Mouse (Mus musculus) hindbrain, embryonic 11.5 days (tissue): ENCODE measurements around the gene Rabgap1l. TPM values are rescaled to one million over a fixed set of nuclear protein-coding genes. Genes with fewer than 3 reads are reported as not detected.

Experiments used
- ATAC-seq: fragments of 200-750 bp; cut with Nextera tagmentation; 2 replicates; pipeline ENCODE4 v1.8.0; 2017; ENCODE audit warnings: mild to moderate bottlenecking, moderate TSS enrichment, moderate library complexity; ENCODE audit not compliant: low FRiP score
- DNase-seq: peaks from one replicate; pipeline ENCODE4 v3.0.0-alpha.2; 2015; ENCODE audit warnings: low spot score
- H3K27ac ChIP-seq: fragments of 300-500 bp; sonication (generic); 2 replicates; pipeline ENCODE4 v1.5.1; 2014; ENCODE audit warnings: mild to moderate bottlenecking, low read depth, low read length
- H3K27me3 ChIP-seq: fragments of 300-500 bp; sonication (generic); 2 replicates; pipeline ENCODE4 v1.6.1; 2014; ENCODE audit warnings: mild to moderate bottlenecking, low read length, moderate library complexity, mixed read lengths; ENCODE audit not compliant: control insufficient read depth, insufficient read depth
- H3K36me3 ChIP-seq: fragments of 300-500 bp; sonication (generic); 2 replicates; pipeline ENCODE4 v1.6.1; 2014; ENCODE audit warnings: mild to moderate bottlenecking, low read length, moderate library complexity, mixed read lengths; ENCODE audit not compliant: control insufficient read depth, insufficient read depth
- H3K4me1 ChIP-seq: fragments of 300-500 bp; sonication (generic); replicated peaks from 2 replicates; pipeline ENCODE4 v1.6.1; 2014; ENCODE audit warnings: low read length, mixed read lengths; ENCODE audit not compliant: control insufficient read depth, insufficient read depth
- H3K4me2 ChIP-seq: fragments of 300-500 bp; sonication (generic); replicated peaks from 2 replicates; pipeline ENCODE4 v1.6.1; 2014; ENCODE audit warnings: mild to moderate bottlenecking, low read depth, low read length
- H3K4me3 ChIP-seq: fragments of 300-500 bp; sonication (generic); 2 replicates; pipeline ENCODE4 v1.5.1; 2014; ENCODE audit warnings: low read depth, low read length
- H3K9ac ChIP-seq: fragments of 300-500 bp; sonication (generic); 2 replicates; pipeline ENCODE4 v1.6.1; 2014; ENCODE audit warnings: low read depth, low read length
- H3K9me3 ChIP-seq: fragments of 300-500 bp; sonication (generic); 2 replicates; pipeline ENCODE4 v1.6.1; 2016; ENCODE audit warnings: low read length; ENCODE audit not compliant: control insufficient read depth
- WGBS: fragments of 180-500 bp; shearing (Covaris S2); extraction: QIAGEN DNeasy Blood & Tissue Kit; methylation state at CpG from one replicate; pipeline ENCODE4 v1.1.7; 2014; 5-methylcytosine and 5-hydroxymethylcytosine counted together
- polyA plus RNA-seq: library from polyadenylated mRNA; unstranded; fragments of >200 nt; fragmentation: Nextera tagmentation; extraction: Ambion mirVana; gene quantifications from 2 replicates; pipeline ENCODE4 v1.2.1, GENCODE M21; 2014

The Rabgap1l gene
- 15.8 and 20.0 TPM in 2 replicates for polyA plus RNA-seq

- ATAC-seq (peak; percentile 98), DNase-seq (peak; percentile 97)
- H3K9me3 ChIP-seq = no peaks in the 10 kb centered on the region
- no peaks in the 10 kb centered on the region for H3K36me3 ChIP-seq
- H3K4me1 ChIP-seq = no peaks in the 10 kb centered on the region
- no peak within 1 kb of the TSS for H3K27ac ChIP-seq
- H3K4me3 ChIP-seq = peak within 1 kb of the TSS; percentile 90
- H3K4me2 ChIP-seq = peak within 1 kb of the TSS; percentile 96
- no peaks in the 10 kb centered on the region for H3K27me3 ChIP-seq
- 0% methylated on average over 34 of the region's 67 CpGs for WGBS
- peak within 1 kb of the TSS; percentile 84 for H3K9ac ChIP-seq
Measured at GRCm38 (mm10) chr1:160792686-160793355, at the start of gene Rabgap1l. Gene Rabgap1l, minus strand, starts transcription at chr1:160793211.

GRCm38 (mm10) chr1:160842567-160842966 is 49.6 kb upstream of the Rabgap1l start:
- H3K9me3 ChIP-seq = no peaks in the 10 kb centered on the region
- H3K4me2 ChIP-seq = no peak overlapping the region
- ATAC-seq = no peak
- no peak overlapping the region for H3K9ac ChIP-seq
- no peaks in the 10 kb centered on the region for H3K27me3 ChIP-seq
- no peaks in the 10 kb centered on the region for H3K36me3 ChIP-seq
- DNase-seq = no peak
- no peaks in the 10 kb centered on the region for H3K4me1 ChIP-seq
- H3K4me3 ChIP-seq = no peak overlapping the region
- whole genome bisulfite sequencing = 89% methylated on average over 10 of the region's 10 CpGs
- H3K27ac ChIP-seq = no peak overlapping the region

- no peaks in the 10 kb centered on the region for H3K9me3 ChIP-seq
- DNase-seq = no peak
- H3K27me3 ChIP-seq = no peaks in the 10 kb centered on the region
- no peak overlapping the region for H3K27ac ChIP-seq
- no peaks in the 10 kb centered on the region for H3K4me1 ChIP-seq
- H3K4me3 ChIP-seq = no peak overlapping the region
- no peak overlapping the region for H3K9ac ChIP-seq
- WGBS = 79% methylated on average over 5 of the region's 5 CpGs
- no peak overlapping the region for H3K4me2 ChIP-seq
- no peaks in the 10 kb centered on the region for H3K36me3 ChIP-seq
- ATAC-seq = no peak
Measured at GRCm38 (mm10) chr1:160840618-160841017, 47.6 kb upstream of the Rabgap1l start.

- Histone ChIP-seq H3K4me3 (no peak overlapping the region), H3K9ac (no peak overlapping the region), H3K27me3 (no peaks in the 10 kb centered on the region), H3K4me2 (no peak overlapping the region), H3K36me3 (no peaks in the 10 kb centered on the region), H3K9me3 (no peaks in the 10 kb centered on the region), H3K27ac (no peak overlapping the region), H3K4me1 (no peaks in the 10 kb centered on the region)
- DNase-seq (no peak), ATAC-seq (no peak)
- 81% methylated on average over 4 of the region's 4 CpGs for WGBS
Measured at GRCm38 (mm10) chr1:160839095-160839494, 46.1 kb upstream of the Rabgap1l start.

- H3K36me3 ChIP-seq = no peaks in the 10 kb centered on the region
- H3K27me3 ChIP-seq = no peaks in the 10 kb centered on the region
- no peaks in the 10 kb centered on the region for H3K4me1 ChIP-seq
- H3K4me2 ChIP-seq = no peak overlapping the region
- H3K4me3 ChIP-seq = no peak overlapping the region
- no peaks in the 10 kb centered on the region for H3K9me3 ChIP-seq
- WGBS = 93% methylated on average over 1 of the region's 1 CpGs
- DNase-seq = no peak
- ATAC-seq = no peak
- no peak overlapping the region for H3K27ac ChIP-seq
- no peak overlapping the region for H3K9ac ChIP-seq
Measured at GRCm38 (mm10) chr1:160834446-160834845, 41.4 kb upstream of the Rabgap1l start.

- WGBS = 89% methylated on average over 9 of the region's 9 CpGs
- H3K4me2 ChIP-seq = no peak overlapping the region
- DNase-seq (no peak), ATAC-seq (no peak)
- no peak overlapping the region for H3K9ac ChIP-seq
- no peak overlapping the region for H3K4me3 ChIP-seq
- no peaks in the 10 kb centered on the region for H3K9me3 ChIP-seq
- H3K4me1 ChIP-seq = no peaks in the 10 kb centered on the region
- H3K27me3 ChIP-seq = no peaks in the 10 kb centered on the region
- H3K36me3 ChIP-seq = no peaks in the 10 kb centered on the region
- no peak overlapping the region for H3K27ac ChIP-seq
Measured at GRCm38 (mm10) chr1:160832267-160833021, 39.4 kb upstream of the Rabgap1l start.

GRCm38 (mm10) chr1:160830608-160831498 is 37.8 kb upstream of the Rabgap1l start:
- Histone ChIP-seq H3K27me3 (no peaks in the 10 kb centered on the region), H3K9me3 (no peaks in the 10 kb centered on the region), H3K4me2 (no peak overlapping the region), H3K4me3 (no peak overlapping the region), H3K36me3 (no peaks in the 10 kb centered on the region), H3K27ac (no peak overlapping the region), H3K4me1 (no peaks in the 10 kb centered on the region), H3K9ac (no peak overlapping the region)
- DNase-seq (no peak), ATAC-seq (no peak)
- WGBS = 93% methylated on average over 8 of the region's 8 CpGs

GRCm38 (mm10) chr1:160825441-160825856 is 32.4 kb upstream of the Rabgap1l start:
- no peak overlapping the region for H3K4me3 ChIP-seq
- DNase-seq = no peak
- WGBS = 87% methylated on average over 3 of the region's 3 CpGs
- no peak for ATAC-seq
- H3K9me3 ChIP-seq = no peaks in the 10 kb centered on the region
- H3K27me3 ChIP-seq = no peaks in the 10 kb centered on the region
- no peaks in the 10 kb centered on the region for H3K36me3 ChIP-seq
- no peak overlapping the region for H3K4me2 ChIP-seq
- H3K27ac ChIP-seq = no peak overlapping the region
- H3K9ac ChIP-seq = no peak overlapping the region
- no peaks in the 10 kb centered on the region for H3K4me1 ChIP-seq
